Mouse (Mus musculus) bone marrow macrophage, adult 2 months (primary cell): Measurements from ENCODE around the gene Smarcc1. TPM values are rescaled to one million over a fixed set of nuclear protein-coding genes. Genes with fewer than 3 reads are reported as not detected.

ENCODE experiments used
- H3K27ac ChIP-seq: 2 replicates; pipeline ENCODE4 v1.5.1; 2012; ENCODE audit warnings: low read depth, low read length; ENCODE audit not compliant: insufficient read depth
- H3K4me1 ChIP-seq: 2 replicates; pipeline ENCODE4 v1.6.1; 2012; ENCODE audit warnings: low read length; ENCODE audit not compliant: control insufficient read depth, insufficient read depth
- H3K4me3 ChIP-seq: 2 replicates; pipeline ENCODE4 v1.5.1; 2012; ENCODE audit warnings: mild to moderate bottlenecking, low read length, moderate library complexity; ENCODE audit not compliant: insufficient read depth
- CTCF ChIP-seq: IDR thresholded peaks from 2 replicates; pipeline ENCODE4 v1.5.1; 2012; ENCODE audit warnings: low read depth, mild to moderate bottlenecking, low read length, moderate library complexity
- POLR2A ChIP-seq: IDR thresholded peaks from 2 replicates; pipeline ENCODE4 v1.6.1; 2012; ENCODE audit warnings: mild to moderate bottlenecking, low read depth, low read length, borderline replicate concordance
- polyA plus RNA-seq: library from polyadenylated mRNA; stranded (reverse); fragments of >200 nt; gene quantifications from 2 replicates; pipeline ENCODE4 v1.2.4, GENCODE M21; 2012; ENCODE audit not compliant: missing spikeins, insufficient read depth, insufficient read length

Gene Smarcc1
- polyA plus RNA-seq, 1 experiment: 31.9 TPM

- Histone ChIP-seq H3K4me1 (no peaks in the 10 kb centered on the region), H3K4me3 (no peak overlapping the region), H3K27ac (no peak overlapping the region)
- no peak for TF ChIP-seq POLR2A
- no peak for TF ChIP-seq CTCF
Measured at GRCm38 (mm10) chr9:110229566-110230248, 112.2 kb downstream of the Smarcc1 start.

GRCm38 (mm10) chr9:110230395-110231071, 113.0 kb downstream of the Smarcc1 start:
- Histone ChIP-seq H3K27ac (no peak overlapping the region), H3K4me1 (no peaks in the 10 kb centered on the region), H3K4me3 (no peak overlapping the region)
- TF ChIP-seq CTCF: no peak
- TF ChIP-seq POLR2A: no peak

GRCm38 (mm10) chr9:110234962-110235361, 117.5 kb downstream of the Smarcc1 start:
- no peak overlapping the region for H3K27ac ChIP-seq
- no peak overlapping the region for H3K4me3 ChIP-seq
- no peak for TF ChIP-seq POLR2A
- H3K4me1 ChIP-seq: no peaks in the 10 kb centered on the region

- no peak for TF ChIP-seq POLR2A
- no peak for TF ChIP-seq CTCF
- H3K27ac ChIP-seq: no peak within 1 kb of the TSS
- H3K4me3 ChIP-seq: no peak within 1 kb of the TSS
- no peaks in the 10 kb centered on the region for H3K4me1 ChIP-seq
Measured at GRCm38 (mm10) chr9:110243221-110243833, 125.8 kb downstream of the Smarcc1 start, which contains the start of gene Cspg5. TSS of gene Cspg5 (plus strand) at chr9:110243783.

- Histone ChIP-seq H3K4me1 (no peaks in the 10 kb centered on the region), H3K27ac (no peak overlapping the region), H3K4me3 (peak overlapping the region; percentile 69; the same call in 1 of the 2 replicates)
- TF ChIP-seq CTCF: no peak
- TF ChIP-seq POLR2A: no peak
Measured at GRCm38 (mm10) chr9:110244567-110244888, 127.0 kb downstream of the Smarcc1 start.

- TF ChIP-seq POLR2A (no peak), CTCF (no peak)
- Histone ChIP-seq H3K4me3 (peak overlapping the region; percentile 69), H3K27ac (no peak overlapping the region), H3K4me1 (no peaks in the 10 kb centered on the region)
Measured at GRCm38 (mm10) chr9:110244889-110245589, 127.5 kb downstream of the Smarcc1 start.

- TF ChIP-seq CTCF (no peak), POLR2A (no peak)
- H3K4me1 ChIP-seq: no peaks in the 10 kb centered on the region
- no peak overlapping the region for H3K27ac ChIP-seq
- H3K4me3 ChIP-seq: peak overlapping the region; percentile 69
Measured at GRCm38 (mm10) chr9:110245590-110246320, 128.2 kb downstream of the Smarcc1 start.

- Histone ChIP-seq H3K4me3 (peak overlapping the region; percentile 31), H3K27ac (no peak overlapping the region), H3K4me1 (no peaks in the 10 kb centered on the region)
- TF ChIP-seq CTCF (no peak), POLR2A (no peak)
Measured at GRCm38 (mm10) chr9:110246321-110246640, 128.8 kb downstream of the Smarcc1 start.

GRCm38 (mm10) chr9:110247049-110247448, 129.5 kb downstream of the Smarcc1 start:
- no peak overlapping the region for H3K4me3 ChIP-seq

More at GRCm38 (mm10) chr9:110247049-110247448, 129.5 kb downstream of the Smarcc1 start:
- Histone ChIP-seq H3K27ac (no peak overlapping the region), H3K4me1 (no peaks in the 10 kb centered on the region)
- TF ChIP-seq CTCF (no peak), POLR2A (no peak)
